Mouse (Mus musculus): ENCODE measurements around the gene Chl1. TPM values are rescaled to one million over a fixed set of nuclear protein-coding genes. Genes with fewer than 3 reads are reported as not detected.

The Chl1 gene
- polyA plus RNA-seq, 1 experiment from 2014 or later: 0.06 TPM

DNA sequence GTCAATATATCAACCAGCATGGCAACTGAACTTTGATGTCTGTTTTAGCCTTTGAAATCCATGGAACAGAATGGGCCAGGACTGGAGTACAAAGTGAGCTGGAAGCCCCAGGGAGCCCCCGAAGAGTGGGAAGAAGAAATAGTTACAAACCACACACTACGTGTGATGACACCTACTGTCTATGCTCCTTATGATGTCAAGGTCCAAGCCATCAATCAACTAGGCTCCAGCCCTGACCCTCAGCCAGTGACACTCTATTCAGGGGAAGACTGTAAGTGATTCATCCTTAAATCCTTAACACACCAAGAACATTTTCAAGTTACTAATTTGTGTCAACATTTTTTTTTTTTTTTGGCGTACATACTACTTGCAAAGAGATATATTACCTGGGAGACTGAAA lies 196.0 kb downstream of the Chl1 start:
- WGBS (ENCODE audit: insufficient replicate concordance): 57% methylated on average over 3 of the region's 3 CpGs

DNA sequence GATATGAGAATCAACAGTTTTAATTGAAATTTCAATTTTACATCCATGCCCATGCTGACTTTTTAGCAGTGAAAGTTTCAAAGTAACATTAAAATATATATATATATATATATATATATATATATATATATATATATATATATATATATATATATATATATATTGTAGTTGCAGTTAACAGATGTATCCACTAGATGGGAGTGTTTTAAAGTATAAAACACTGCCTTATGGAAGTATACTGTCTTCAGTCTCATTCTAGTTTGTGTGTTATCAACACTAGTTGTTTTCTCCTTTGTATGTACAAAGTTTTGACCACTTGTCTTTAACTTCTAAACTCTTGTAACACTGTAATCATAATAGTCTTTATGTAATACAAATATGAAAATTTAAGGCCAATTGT lies 228.9 kb downstream of the Chl1 start:
- no peak overlapping the region for H3K4me2 ChIP-seq
- no peaks in the 10 kb centered on the region for H3K4me1 ChIP-seq (replicated peaks)
- H3K9ac ChIP-seq: no peak overlapping the region
- no peak overlapping the region for H3K4me3 ChIP-seq (replicated peaks)
- no peaks in the 10 kb centered on the region for H3K27me3 ChIP-seq
- no peak overlapping the region for H3K27ac ChIP-seq (replicated peaks)
- no peaks in the 10 kb centered on the region for H3K36me3 ChIP-seq (replicated peaks)
- H3K9me3 ChIP-seq (replicated peaks): no peaks in the 10 kb centered on the region
- ATAC-seq (ENCODE audit: insufficient read depth): no peak

More for the DNA sequence above, 196.0 kb downstream of the Chl1 start:
- no peak overlapping the region for H3K4me3 ChIP-seq (replicated peaks)
- H3K4me2 ChIP-seq: no peak overlapping the region
- ATAC-seq (ENCODE audit: insufficient read depth): no peak
- H3K4me1 ChIP-seq (replicated peaks): no peaks in the 10 kb centered on the region
- H3K9me3 ChIP-seq (replicated peaks): no peaks in the 10 kb centered on the region
- no peak overlapping the region for H3K27ac ChIP-seq (replicated peaks)
- no peaks in the 10 kb centered on the region for H3K27me3 ChIP-seq
- H3K36me3 ChIP-seq (replicated peaks): no peaks in the 10 kb centered on the region
- H3K9ac ChIP-seq: no peak overlapping the region

GRCm38 (mm10) chr6:103742784-103743183 lies 232.4 kb downstream of the Chl1 start:
- H3K27me3 ChIP-seq: no peaks in the 10 kb centered on the region
- H3K9me3 ChIP-seq (replicated peaks): no peaks in the 10 kb centered on the region
- no peak overlapping the region for H3K9ac ChIP-seq
- 40% methylated on average over 3 of the region's 3 CpGs for WGBS (ENCODE audit: insufficient replicate concordance)
- H3K36me3 ChIP-seq (replicated peaks): no peaks in the 10 kb centered on the region
- H3K4me1 ChIP-seq (replicated peaks): no peaks in the 10 kb centered on the region
- H3K4me2 ChIP-seq: no peak overlapping the region
- no peak overlapping the region for H3K27ac ChIP-seq (replicated peaks)
- no peak overlapping the region for H3K4me3 ChIP-seq (replicated peaks)
- no peak for ATAC-seq (ENCODE audit: insufficient read depth)

DNA sequence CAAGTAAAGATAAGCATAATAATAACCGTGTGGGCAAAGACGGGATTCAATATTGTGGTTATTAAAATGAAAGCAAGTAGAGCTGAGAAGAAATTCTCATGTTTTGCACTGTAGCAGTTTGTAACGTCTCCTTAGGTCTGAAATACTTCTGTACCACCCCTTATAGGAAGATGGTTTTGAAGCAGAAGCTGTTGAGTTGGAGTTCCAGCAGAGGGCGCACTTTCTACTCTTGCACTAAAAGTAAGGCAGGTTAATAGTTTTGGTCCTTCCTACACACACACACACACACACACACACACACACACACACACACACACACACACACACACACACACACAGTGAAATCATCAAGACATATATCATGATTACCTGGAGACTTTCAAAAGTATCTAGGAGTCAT lies 235.7 kb downstream of the Chl1 start:
- 24% methylated on average over 4 of the region's 4 CpGs for WGBS (ENCODE audit: insufficient replicate concordance)
- no peaks in the 10 kb centered on the region for H3K36me3 ChIP-seq (replicated peaks)
- no peak overlapping the region for H3K4me2 ChIP-seq

GRCm38 (mm10) chr6:103749122-103749773 lies 238.9 kb downstream of the Chl1 start:
- Histone ChIP-seq H3K4me3 (replicated peaks) (no peak overlapping the region), H3K27me3 (no peaks in the 10 kb centered on the region), H3K36me3 (replicated peaks) (no peaks in the 10 kb centered on the region), H3K4me2 (no peak overlapping the region), H3K27ac (replicated peaks) (no peak overlapping the region), H3K9me3 (replicated peaks) (no peaks in the 10 kb centered on the region), H3K4me1 (replicated peaks) (no peaks in the 10 kb centered on the region), H3K9ac (no peak overlapping the region)
- no peak for ATAC-seq (ENCODE audit: insufficient read depth)
- WGBS (ENCODE audit: insufficient replicate concordance): 59% methylated on average over 16 of the region's 16 CpGs

More for the DNA sequence above, 235.7 kb downstream of the Chl1 start:
- no peak overlapping the region for H3K4me3 ChIP-seq (replicated peaks)
- H3K9ac ChIP-seq: no peak overlapping the region
- H3K4me1 ChIP-seq (replicated peaks): no peaks in the 10 kb centered on the region
- no peaks in the 10 kb centered on the region for H3K9me3 ChIP-seq (replicated peaks)
- no peak overlapping the region for H3K27ac ChIP-seq (replicated peaks)
- H3K27me3 ChIP-seq: no peaks in the 10 kb centered on the region
- ATAC-seq (ENCODE audit: insufficient read depth): no peak

GRCm38 (mm10) chr6:103753891-103754290 lies 243.5 kb downstream of the Chl1 start:
- Histone ChIP-seq H3K4me1 (replicated peaks) (no peaks in the 10 kb centered on the region), H3K27ac (replicated peaks) (no peak overlapping the region), H3K4me3 (replicated peaks) (no peak overlapping the region), H3K27me3 (no peaks in the 10 kb centered on the region), H3K4me2 (no peak overlapping the region), H3K9ac (no peak overlapping the region), H3K36me3 (replicated peaks) (no peaks in the 10 kb centered on the region), H3K9me3 (replicated peaks) (no peaks in the 10 kb centered on the region)
- ATAC-seq (ENCODE audit: insufficient read depth): no peak
- 40% methylated on average over 4 of the region's 4 CpGs for WGBS (ENCODE audit: insufficient replicate concordance)

GRCm38 (mm10) chr6:103766830-103767229 lies 256.4 kb downstream of the Chl1 start:
- Histone ChIP-seq H3K9me3 (replicated peaks) (no peaks in the 10 kb centered on the region), H3K36me3 (replicated peaks) (no peaks in the 10 kb centered on the region), H3K9ac (no peak overlapping the region), H3K4me3 (replicated peaks) (no peak overlapping the region), H3K4me1 (replicated peaks) (no peaks in the 10 kb centered on the region), H3K27ac (replicated peaks) (no peak overlapping the region), H3K27me3 (no peaks in the 10 kb centered on the region), H3K4me2 (no peak overlapping the region)
- 56% methylated on average over 3 of the region's 3 CpGs for WGBS (ENCODE audit: insufficient replicate concordance)
- no peak for ATAC-seq (ENCODE audit: insufficient read depth)

DNA sequence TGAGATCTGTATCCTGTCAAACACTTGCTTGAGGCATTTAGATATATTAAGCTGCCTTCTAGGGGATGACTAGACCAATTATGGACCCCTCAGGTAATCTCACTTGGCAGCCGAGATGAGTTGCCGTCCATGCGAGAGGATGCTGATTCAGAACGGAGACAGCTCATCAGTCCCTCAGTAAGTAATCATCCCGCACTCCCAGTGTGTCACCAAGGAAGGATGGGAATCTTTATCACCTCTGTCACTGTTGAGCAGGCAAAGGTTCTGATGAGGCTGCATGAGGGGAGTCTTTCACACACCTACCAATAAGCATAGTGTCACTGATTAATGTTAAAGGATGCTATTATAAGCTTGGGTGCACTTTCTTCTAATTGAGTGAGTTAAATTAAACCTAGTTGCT lies 270.7 kb downstream of the Chl1 start:
- Histone ChIP-seq H3K9me3 (replicated peaks) (no peaks in the 10 kb centered on the region), H3K4me1 (replicated peaks) (no peaks in the 10 kb centered on the region), H3K36me3 (replicated peaks) (no peaks in the 10 kb centered on the region), H3K4me3 (replicated peaks) (no peak overlapping the region), H3K27ac (replicated peaks) (no peak overlapping the region), H3K27me3 (no peaks in the 10 kb centered on the region), H3K9ac (no peak overlapping the region), H3K4me2 (no peak overlapping the region)
- WGBS (ENCODE audit: insufficient replicate concordance): 78% methylated on average over 5 of the region's 5 CpGs
- ATAC-seq (ENCODE audit: insufficient read depth): no peak

DNA sequence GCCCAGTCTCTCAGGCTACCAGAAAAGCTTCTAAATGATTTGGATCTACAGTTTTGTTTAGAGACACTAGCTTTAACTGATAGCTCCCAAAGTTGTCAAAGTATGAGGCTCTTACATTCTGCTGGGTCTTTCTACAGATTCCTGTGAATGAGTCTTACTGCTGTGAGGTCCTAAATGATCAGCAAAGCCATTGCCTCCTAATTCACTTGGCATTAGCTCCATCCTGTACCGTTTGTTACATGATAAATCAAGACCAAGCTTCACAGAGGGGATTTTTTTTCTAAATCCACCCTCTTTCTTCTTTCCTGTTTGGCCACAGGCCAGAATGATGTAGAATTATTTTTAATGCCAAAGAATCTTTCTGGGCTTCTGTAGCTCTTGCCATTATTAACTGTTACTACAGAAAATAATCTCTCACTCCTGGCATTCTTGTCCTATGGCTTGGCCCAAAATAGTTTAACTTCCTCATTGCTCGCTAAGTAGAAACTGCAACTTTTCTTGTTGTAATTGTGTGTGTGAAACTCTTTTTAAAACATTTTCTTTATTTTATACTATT lies 280.8 kb downstream of the Chl1 start:
- H3K36me3 ChIP-seq (replicated peaks): no peaks in the 10 kb centered on the region
- no peak overlapping the region for H3K4me3 ChIP-seq (replicated peaks)
- H3K9me3 ChIP-seq (replicated peaks): no peaks in the 10 kb centered on the region
- H3K9ac ChIP-seq: no peak overlapping the region
- no peaks in the 10 kb centered on the region for H3K4me1 ChIP-seq (replicated peaks)
- no peak for ATAC-seq (ENCODE audit: insufficient read depth)
- no peaks in the 10 kb centered on the region for H3K27me3 ChIP-seq
- H3K27ac ChIP-seq (replicated peaks): no peak overlapping the region
- H3K4me2 ChIP-seq: no peak overlapping the region
- 55% methylated on average over 2 of the region's 2 CpGs for WGBS (ENCODE audit: insufficient replicate concordance)

DNA sequence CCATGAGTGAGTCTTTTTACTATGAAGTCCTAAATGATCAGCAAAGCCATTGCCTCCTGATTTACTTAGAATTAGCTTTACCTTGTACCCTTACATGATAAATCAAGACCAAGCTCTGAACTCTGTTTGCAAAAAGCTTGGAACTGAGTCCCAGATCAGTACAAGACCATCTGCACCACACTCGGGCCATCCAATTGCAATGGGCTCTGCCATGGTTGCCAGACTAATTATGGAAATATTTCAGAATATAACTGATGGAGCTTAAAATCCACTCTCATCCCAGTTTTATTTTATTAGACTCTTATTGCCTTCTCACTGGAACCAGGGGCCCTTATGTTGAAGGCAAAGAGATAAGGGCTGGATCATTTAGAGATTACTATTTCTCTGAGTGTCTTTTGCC lies 284.9 kb downstream of the Chl1 start:
- no peak for ATAC-seq (ENCODE audit: insufficient read depth)
- H3K27ac ChIP-seq (replicated peaks): no peak overlapping the region
- WGBS (ENCODE audit: insufficient replicate concordance): 69% methylated on average over 1 of the region's 1 CpGs

More for the DNA sequence above, 284.9 kb downstream of the Chl1 start:
- Histone ChIP-seq H3K4me3 (replicated peaks) (no peak overlapping the region), H3K9ac (no peak overlapping the region), H3K36me3 (replicated peaks) (no peaks in the 10 kb centered on the region), H3K4me1 (replicated peaks) (no peaks in the 10 kb centered on the region), H3K4me2 (no peak overlapping the region), H3K9me3 (replicated peaks) (no peaks in the 10 kb centered on the region), H3K27me3 (no peaks in the 10 kb centered on the region)

Measured in liver, embryonic 15.5 days (tissue).